In genomic region chr2:162735761-162736160, GRCm38 (mm10) we compare ENCODE assay signal across 19 mouse cellular contexts.
A peak's percentile ranks its signal among the peaks of the same experiment; 100 is the strongest.
DNase-seq lines count a peak whose midpoint lies in the region; ATAC-seq and TF ChIP-seq lines count a peak whose summit lies in the region.
"Had no signal": no experiment of that assay in that cellular context is flagged by ENCODE, and none has a peak within 500 bp of the region (broad histone marks: within the 10 kb centered on the region; RNA-seq: fewer than 3 reads in every experiment).

No protein-coding gene starts in this region.

- TF ChIP-seq CTCF in midbrain, postnatal 0 days (IDR thresholded peaks at IDR 0.05), result no peak
- no peak for TF ChIP-seq CTCF in brain, embryonic 14.5 days (IDR thresholded peaks at IDR 0.05; ENCODE audit: borderline replicate concordance, extremely low read depth, insufficient read depth, insufficient read length)

- no peaks in the 10 kb centered on the region for H3K4me1 ChIP-seq in midbrain, postnatal 0 days (ENCODE audit: insufficient read depth, low read length)
- H3K4me1 ChIP-seq in midbrain, embryonic 11.5 days (ENCODE audit: control insufficient read depth, insufficient read depth, low read length), result no peaks in the 10 kb centered on the region
- H3K4me1 ChIP-seq: embryonic facial prominence, embryonic 13.5 days; embryonic facial prominence, embryonic 15.5 days had no signal

- H3K9ac ChIP-seq in midbrain, postnatal 0 days (replicated peaks; ENCODE audit: low read length, poor library complexity, severe bottlenecking), result no peak overlapping the region
- no peak overlapping the region for H3K9ac ChIP-seq in midbrain, embryonic 11.5 days (ENCODE audit: low read length)
- H3K9ac ChIP-seq: embryonic facial prominence, embryonic 13.5 days; embryonic facial prominence, embryonic 15.5 days; forebrain, embryonic 13.5 days had no signal

- no peak overlapping the region for H3K4me3 ChIP-seq in midbrain, postnatal 0 days (ENCODE audit: low read depth, low read length)
- no peak overlapping the region for H3K4me3 ChIP-seq in midbrain, embryonic 11.5 days (ENCODE audit: low read depth, low read length)
- H3K4me3 ChIP-seq: embryonic facial prominence, embryonic 13.5 days; embryonic facial prominence, embryonic 15.5 days; erythroblast, embryonic 14.5 days; forebrain, embryonic 10.5 days; forebrain, embryonic 13.5 days had no signal

- DNase-seq in cerebellum, postnatal 14 days, result peak; percentile 9 to 35
- DNase-seq in cerebellum, adult 8-10 months, result no peak
- peak; percentile 43 for DNase-seq in heart, adult 11 months
- DNase-seq in heart, adult 9 months (ENCODE audit: low spot score in 2 of 2), result no peak
- peak; percentile 23 for DNase-seq in midbrain, postnatal 0 days (ENCODE audit: low spot score)
- no peak for DNase-seq in midbrain, embryonic 11.5 days (ENCODE audit: low spot score, missing footprints)
- DNase-seq in brain, embryonic 14.5 days (ENCODE audit: low read depth), result peak; percentile 61
- no peak for DNase-seq in embryo, embryonic 11 days
- DNase-seq: adrenal gland, adult 2 months; adrenal gland, postnatal 10 days; adrenal gland, postnatal 25 days; cerebellum, adult 18-20 months; cerebellum, adult 9-10 months had no signal

- H3K27ac ChIP-seq in midbrain, postnatal 0 days (ENCODE audit: low read depth, low read length), result no peak overlapping the region
- H3K27ac ChIP-seq in midbrain, embryonic 11.5 days (ENCODE audit: low read depth, low read length), result no peak overlapping the region
- H3K27ac ChIP-seq: embryonic facial prominence, embryonic 13.5 days; embryonic facial prominence, embryonic 15.5 days; forebrain, embryonic 10.5 days; forebrain, embryonic 13.5 days had no signal

- WGBS in midbrain, postnatal 0 days, result 49% methylated on average over 3 of the region's 3 CpGs
- WGBS in midbrain, embryonic 11.5 days, result 75% methylated on average over 3 of the region's 3 CpGs

- H3K27me3 ChIP-seq in midbrain, postnatal 0 days (ENCODE audit: insufficient read depth, low read length), result no peaks in the 10 kb centered on the region; the same call in 1 of the 2 replicates
- no peaks in the 10 kb centered on the region for H3K27me3 ChIP-seq in midbrain, embryonic 11.5 days (ENCODE audit: control insufficient read depth, insufficient read depth, low read length)
- H3K27me3 ChIP-seq: embryonic facial prominence, embryonic 13.5 days; embryonic facial prominence, embryonic 15.5 days; forebrain, embryonic 13.5 days had no signal

- no peaks in the 10 kb centered on the region for H3K36me3 ChIP-seq in midbrain, postnatal 0 days (ENCODE audit: insufficient read depth, low read length)
- no peaks in the 10 kb centered on the region for H3K36me3 ChIP-seq in midbrain, embryonic 11.5 days (ENCODE audit: control insufficient read depth, insufficient read depth, low read length)
- H3K36me3 ChIP-seq: embryonic facial prominence, embryonic 13.5 days; embryonic facial prominence, embryonic 15.5 days; forebrain, embryonic 10.5 days had no signal

- no peak for ATAC-seq in midbrain, postnatal 0 days (ENCODE audit: low FRiP score)
- no peak for ATAC-seq in midbrain, embryonic 11.5 days (ENCODE audit: low FRiP score)
- ATAC-seq: forebrain, embryonic 13.5 days; forebrain, embryonic 16.5 days had no signal

- no peak for TF ChIP-seq POLR2A in brain, embryonic 14.5 days (IDR thresholded peaks at IDR 0.05; ENCODE audit: borderline replicate concordance, extremely low read depth, insufficient read depth, insufficient read length, poor library complexity, severe bottlenecking)

- no peaks in the 10 kb centered on the region for H3K9me3 ChIP-seq in midbrain, postnatal 0 days (ENCODE audit: low read length)
- no peaks in the 10 kb centered on the region for H3K9me3 ChIP-seq in midbrain, embryonic 11.5 days (ENCODE audit: control insufficient read depth, low read length)
- H3K9me3 ChIP-seq: embryonic facial prominence, embryonic 13.5 days; embryonic facial prominence, embryonic 15.5 days; forebrain, embryonic 10.5 days; forebrain, embryonic 13.5 days had no signal

- H3K4me2 ChIP-seq in midbrain, postnatal 0 days (ENCODE audit: low read depth, low read length, poor library complexity, severe bottlenecking), result no peak overlapping the region
- H3K4me2 ChIP-seq in midbrain, embryonic 11.5 days, result no peak overlapping the region
- H3K4me2 ChIP-seq: embryonic facial prominence, embryonic 13.5 days; embryonic facial prominence, embryonic 15.5 days; forebrain, embryonic 13.5 days had no signal

Comparison
In these comparisons a context has a peak if more than half of its experiments do, and no peak if none do; other contexts are left out.
1. DNase-seq: peak in cerebellum, postnatal 14 days (2 of 2), heart, adult 11 months (single experiment), midbrain, postnatal 0 days (single experiment) and brain, embryonic 14.5 days (single experiment); none in cerebellum, adult 8-10 months (single experiment), heart, adult 9 months (0 of 2), midbrain, embryonic 11.5 days (single experiment) and embryo, embryonic 11 days (single experiment).